Mouse (Mus musculus): ENCODE results near the gene Cdkn1b.
A peak's percentile ranks its signal among the peaks of the same experiment; 100 is the strongest.

The Cdkn1b gene

DNA sequence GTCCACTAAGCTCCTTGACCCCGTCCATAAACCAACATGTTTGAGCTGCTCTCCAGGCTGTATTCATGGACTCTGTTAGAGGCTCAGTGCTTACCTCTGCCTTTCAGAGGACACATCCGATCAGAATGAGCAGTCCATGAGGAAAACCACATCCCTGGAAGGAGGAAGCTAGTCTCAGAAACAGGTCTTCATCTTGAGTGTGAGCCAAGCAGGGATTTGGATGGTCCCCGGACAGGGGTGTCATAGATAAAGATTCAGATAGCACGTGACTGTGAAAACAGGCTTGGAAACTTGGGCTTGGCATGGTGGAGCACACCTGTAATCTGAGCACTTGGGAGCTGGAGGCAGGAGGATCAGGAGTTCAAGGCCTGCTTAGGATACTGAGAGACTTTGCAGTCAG, 9.7 kb downstream of the Cdkn1b start:
- DNase-seq (ENCODE audit: low read depth, low spot score) = peak; percentile 35

GRCm38 (mm10) chr6:134930383-134930782, 10.2 kb downstream of the Cdkn1b start:
- DNase-seq (ENCODE audit: low read depth, low spot score) = no peak

- DNase-seq (ENCODE audit: low read depth, low spot score) = peak; percentile 46
These were observed 10.9 kb downstream of the Cdkn1b start for GRCm38 (mm10) chr6:134931146-134931545.

- peak; percentile 63 for DNase-seq (ENCODE audit: low read depth, low spot score)
These were observed 12.4 kb downstream of the Cdkn1b start for GRCm38 (mm10) chr6:134932486-134933206.

DNA sequence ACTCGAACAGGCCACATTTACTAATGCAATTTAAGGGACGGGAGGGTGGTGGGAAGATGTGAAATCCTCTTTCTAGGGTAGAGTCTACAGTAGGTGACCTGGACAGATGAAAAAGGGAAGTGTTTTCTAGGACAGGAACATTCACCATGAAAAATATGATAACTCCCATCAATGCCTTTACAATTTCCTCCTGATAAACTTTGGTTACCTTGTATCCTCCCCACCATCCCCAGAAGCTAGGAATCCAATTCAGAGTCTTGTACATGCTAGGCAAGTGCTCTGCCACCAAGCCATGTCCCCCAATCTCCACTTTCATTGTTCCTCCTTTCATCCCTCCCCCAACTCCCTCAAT, 13.0 kb downstream of the Cdkn1b start:
- DNase-seq (ENCODE audit: low read depth, low spot score) = no peak

GRCm38 (mm10) chr6:134934305-134934704, 14.1 kb downstream of the Cdkn1b start:
- DNase-seq (ENCODE audit: low read depth, low spot score) = no peak

- DNase-seq (ENCODE audit: low read depth, low spot score) = no peak
These were observed 19.6 kb downstream of the Cdkn1b start for GRCm38 (mm10) chr6:134939781-134940180.

DNA sequence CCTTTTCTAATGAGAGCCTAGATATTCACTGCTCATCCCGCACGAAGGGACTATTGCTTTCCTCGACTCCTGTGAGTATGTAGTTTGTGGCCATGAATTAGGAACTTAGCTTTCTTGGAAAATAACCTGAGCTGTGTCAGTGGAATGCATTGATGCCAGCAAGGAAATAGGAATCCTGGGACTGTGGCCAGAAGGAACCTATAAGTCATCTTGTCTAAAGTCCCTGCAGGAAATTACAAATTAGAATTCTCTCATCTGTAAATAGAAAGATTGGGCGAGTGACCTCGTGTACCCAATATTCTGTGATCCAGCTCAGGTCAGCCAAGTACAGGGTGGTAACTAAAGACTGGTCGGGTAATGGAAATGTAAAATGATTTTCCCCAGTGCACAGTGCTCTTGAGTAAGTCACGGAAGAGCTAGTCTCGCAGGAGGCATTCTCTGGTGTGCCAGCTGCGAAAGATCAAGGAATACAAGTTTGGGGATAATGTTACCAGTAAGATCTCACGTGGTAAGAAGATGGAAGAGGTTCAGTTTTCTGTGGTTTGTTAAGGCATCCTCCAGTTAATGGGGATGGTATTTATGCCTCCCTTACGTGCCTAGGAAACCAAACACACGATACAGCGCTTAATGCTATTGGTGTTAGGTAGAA, 23.7 kb downstream of the Cdkn1b start:
- no peak for DNase-seq (ENCODE audit: low read depth, low spot score)

- peak; percentile 5 for DNase-seq (ENCODE audit: low read depth, low spot score)
These were observed 25.9 kb downstream of the Cdkn1b start for GRCm38 (mm10) chr6:134946054-134946453.

GRCm38 (mm10) chr6:134946858-134947257, 26.7 kb downstream of the Cdkn1b start:
- DNase-seq (ENCODE audit: low read depth, low spot score) = peak; percentile 69

GRCm38 (mm10) chr6:134947311-134948087, 27.3 kb downstream of the Cdkn1b start:
- peak; percentile 89 for DNase-seq (ENCODE audit: low read depth, low spot score)

GRCm38 (mm10) chr6:134948522-134949061, 28.4 kb downstream of the Cdkn1b start:
- DNase-seq (ENCODE audit: low read depth, low spot score) = no peak

DNA sequence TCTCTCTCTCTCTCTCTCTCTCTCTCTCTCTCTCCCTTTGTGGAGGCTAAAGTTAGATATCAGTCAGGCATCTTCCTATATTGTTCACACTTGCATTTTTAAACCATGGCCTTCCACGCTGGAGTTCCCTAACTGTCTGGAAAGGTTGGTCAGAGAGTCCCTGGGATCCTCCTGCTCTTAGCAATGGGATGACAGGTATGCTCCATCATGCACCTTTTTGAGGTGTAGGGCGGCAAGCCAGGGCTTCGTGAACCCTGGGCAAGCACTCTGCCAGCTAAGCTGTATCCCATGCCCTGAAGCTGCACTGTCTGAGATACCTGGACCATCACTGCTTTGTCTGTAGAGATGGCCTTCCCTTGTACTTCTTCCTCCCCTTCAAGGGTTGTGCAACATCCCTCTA, 29.0 kb downstream of the Cdkn1b start:
- no peak for DNase-seq (ENCODE audit: low read depth, low spot score)

DNA sequence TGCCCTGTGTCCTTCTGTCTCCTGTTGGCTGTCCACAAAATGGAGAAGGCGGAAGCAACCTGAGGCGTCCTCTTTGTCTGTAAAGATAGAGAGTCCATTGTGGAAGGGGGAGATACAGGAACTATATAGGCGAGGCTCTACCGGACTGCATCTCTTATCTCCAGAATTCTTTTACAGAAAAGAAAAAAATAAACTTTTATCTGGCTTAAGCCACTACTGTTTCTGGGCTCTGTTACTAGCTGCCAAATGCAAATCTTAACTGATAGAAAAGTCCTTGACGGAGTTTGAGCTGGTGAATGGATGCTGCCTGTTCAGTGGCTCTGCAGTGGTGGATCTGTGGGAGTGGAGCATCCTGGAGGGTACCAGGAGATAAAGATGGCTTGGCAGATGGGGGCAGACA, 31.2 kb downstream of the Cdkn1b start:
- no peak for DNase-seq (ENCODE audit: low read depth, low spot score)

DNA sequence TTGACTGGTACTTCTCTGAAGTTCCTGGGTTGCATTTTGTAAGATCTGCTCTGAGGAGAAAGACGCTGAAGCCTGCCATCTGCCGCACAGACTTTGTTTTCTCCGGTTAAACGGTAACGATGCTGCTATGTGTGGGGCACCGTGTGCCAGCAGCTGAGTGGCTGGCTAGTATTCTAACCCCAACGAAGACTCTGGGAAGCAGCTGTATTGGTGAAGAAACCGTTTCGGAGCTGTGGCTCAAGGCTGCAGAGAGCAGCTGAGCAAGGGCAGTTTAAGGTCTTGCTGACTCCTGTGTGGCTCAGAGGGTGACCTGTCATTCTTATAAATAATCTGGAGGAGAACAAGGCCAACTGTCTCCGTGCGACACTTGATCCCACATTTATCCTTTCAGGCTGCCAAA, 33.8 kb downstream of the Cdkn1b start:
- no peak for DNase-seq (ENCODE audit: low read depth, low spot score)

DNA sequence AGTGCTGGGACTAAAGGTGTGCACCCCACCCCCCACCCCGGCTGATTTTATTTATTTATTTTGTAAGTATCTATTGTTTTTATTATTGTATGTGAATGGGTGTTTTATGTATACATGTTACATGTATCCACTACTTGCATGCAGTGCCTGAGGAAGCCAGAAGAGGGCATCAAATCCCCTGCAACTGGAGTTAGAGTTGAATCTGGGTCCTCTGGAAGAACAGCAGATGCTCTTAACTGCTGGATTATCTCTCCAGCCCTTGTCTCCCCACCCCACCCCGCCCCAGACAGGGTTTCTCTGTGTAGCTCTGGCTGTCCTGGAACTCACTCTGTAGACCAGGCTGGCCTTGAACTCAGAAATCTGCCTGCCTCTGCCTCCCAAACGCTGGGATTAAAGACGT, 36.2 kb downstream of the Cdkn1b start:
- peak; percentile 26 for DNase-seq (ENCODE audit: low read depth, low spot score)

GRCm38 (mm10) chr6:134961286-134961685, 41.1 kb downstream of the Cdkn1b start:
- DNase-seq (ENCODE audit: low read depth, low spot score) = no peak

GRCm38 (mm10) chr6:134961858-134962517, 41.8 kb downstream of the Cdkn1b start:
- no peak for DNase-seq (ENCODE audit: low read depth, low spot score)

DNA sequence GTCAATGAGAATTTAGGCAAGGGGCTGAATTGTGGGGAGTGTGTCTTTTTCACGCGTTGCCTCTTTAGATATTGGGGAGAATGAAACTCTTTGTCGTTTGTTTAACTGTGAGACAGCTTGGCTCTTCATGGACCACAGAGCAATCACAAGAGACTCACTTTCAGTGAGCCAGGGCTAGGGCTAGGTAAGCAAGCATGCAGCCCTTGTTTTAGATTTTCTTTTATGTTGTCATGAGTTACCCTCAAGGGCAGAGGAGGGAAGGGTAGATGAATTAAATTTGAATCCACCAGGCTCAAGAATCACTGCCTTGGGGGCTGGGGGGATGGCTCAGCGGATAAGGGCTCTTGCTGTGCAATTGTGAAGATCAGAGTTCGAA, 42.3 kb downstream of the Cdkn1b start:
- DNase-seq (ENCODE audit: low read depth, low spot score) = no peak

DNA sequence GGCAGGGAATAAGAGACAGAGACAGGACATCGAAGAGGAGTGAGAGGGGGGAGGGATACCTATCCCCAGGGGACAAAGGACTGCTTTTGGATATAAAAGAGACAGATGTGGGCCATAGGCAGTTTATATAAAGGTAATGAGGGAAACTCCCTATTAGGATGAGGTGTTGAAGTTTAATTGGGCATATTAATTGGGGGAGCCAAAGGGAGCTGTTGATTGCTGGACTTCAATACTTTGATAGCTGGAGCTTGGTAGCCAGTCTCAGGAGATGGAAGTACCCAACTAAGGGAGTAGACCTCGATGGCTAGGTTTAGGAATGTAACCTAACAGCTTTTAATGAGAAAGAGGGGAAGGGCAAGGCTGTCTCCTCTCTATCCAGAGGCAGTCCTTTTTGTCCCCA, 43.7 kb downstream of the Cdkn1b start:
- DNase-seq (ENCODE audit: low read depth, low spot score) = no peak

GRCm38 (mm10) chr6:134966681-134967080, 46.5 kb downstream of the Cdkn1b start:
- no peak for DNase-seq (ENCODE audit: low read depth, low spot score)

DNA sequence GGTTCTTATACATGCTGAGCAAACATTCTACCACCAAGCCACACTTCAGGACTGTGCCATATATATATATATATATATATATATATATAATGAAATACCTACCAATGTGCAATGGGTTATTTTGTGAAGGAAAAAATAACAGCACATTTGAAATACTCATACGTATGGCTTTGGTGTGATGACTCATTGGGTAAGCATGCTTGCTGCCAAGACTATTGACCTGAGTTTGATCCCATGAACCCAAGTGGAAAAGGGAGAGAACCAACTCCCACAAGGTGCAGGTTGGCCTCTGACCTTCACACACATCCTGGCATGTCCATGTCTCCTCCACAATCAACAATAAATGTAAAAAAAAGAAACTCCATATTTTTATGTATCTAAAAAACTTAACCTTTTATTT, 48.1 kb downstream of the Cdkn1b start:
- no peak for DNase-seq (ENCODE audit: low read depth, low spot score)

Measured in CD4-positive, CD25-positive, alpha-beta regulatory T cell, adult 2 months (primary cell).